Mouse (Mus musculus): ENCODE data around the gene Hyou1. TPM values are rescaled to one million over a fixed set of nuclear protein-coding genes. Genes with fewer than 3 reads are reported as not detected.

The Hyou1 gene
- polyA plus RNA-seq, 1 experiment from 2014 or later, result 14.5 TPM

Small RNA genes within 50 kb of the gene (microRNA-seq; reads per million reads assigned to microRNA genes)
- gene Gm44335, result 1.7 reads per million
- 1.7 reads per million for gene Mir7085

Other genes with a start within 250 kb of the Hyou1 start
- 4.5 and 5.6 TPM in 2 replicates for gene Mcam, start 245.0 kb upstream of the Hyou1 start, polyA plus RNA-seq (2015; fragmentation: Nextera tagmentation; extraction: Ambion mirVana)
- gene Cbl, start 145.4 kb upstream of the Hyou1 start, polyA plus RNA-seq (2015; fragmentation: Nextera tagmentation; extraction: Ambion mirVana), result 4.4 and 5.0 TPM in 2 replicates
- gene Ccdc153, start 138.8 kb upstream of the Hyou1 start, polyA plus RNA-seq (2015; fragmentation: Nextera tagmentation; extraction: Ambion mirVana), result not detected in 2 replicates
- gene Pdzd3, start 128.0 kb upstream of the Hyou1 start, polyA plus RNA-seq (2015; fragmentation: Nextera tagmentation; extraction: Ambion mirVana), result 0.04 and 0.14 TPM in 2 replicates
- 4.3 and 5.0 TPM in 2 replicates for gene Nlrx1, start 110.9 kb upstream of the Hyou1 start, polyA plus RNA-seq (2015; fragmentation: Nextera tagmentation; extraction: Ambion mirVana)
- 16.0 and 17.9 TPM in 2 replicates for gene Abcg4, start 90.9 kb upstream of the Hyou1 start, polyA plus RNA-seq (2015; fragmentation: Nextera tagmentation; extraction: Ambion mirVana)
- 10.1 and 12.6 TPM in 2 replicates for gene Hinfp, start 73.8 kb upstream of the Hyou1 start, polyA plus RNA-seq (2015; fragmentation: Nextera tagmentation; extraction: Ambion mirVana)
- gene C2cd2l, start 59.2 kb upstream of the Hyou1 start, polyA plus RNA-seq (2015; fragmentation: Nextera tagmentation; extraction: Ambion mirVana), result 7.8 and 9.1 TPM in 2 replicates
- gene Dpagt1, start 53.5 kb upstream of the Hyou1 start, polyA plus RNA-seq (2015; fragmentation: Nextera tagmentation; extraction: Ambion mirVana), result 17.5 and 20.1 TPM in 2 replicates
- gene H2afx, start 44.8 kb upstream of the Hyou1 start, polyA plus RNA-seq (2015; fragmentation: Nextera tagmentation; extraction: Ambion mirVana), result 191 and 216 TPM in 2 replicates
- 1,376 and 1,388 TPM in 2 replicates for gene Hmbs, start 35.3 kb upstream of the Hyou1 start, polyA plus RNA-seq (2015; fragmentation: Nextera tagmentation; extraction: Ambion mirVana)
- gene Vps11, start 17.8 kb upstream of the Hyou1 start, polyA plus RNA-seq (2015; fragmentation: Nextera tagmentation; extraction: Ambion mirVana), result 14.3 and 14.4 TPM in 2 replicates
- gene Slc37a4, start 17.4 kb downstream of the Hyou1 start, polyA plus RNA-seq (2015; fragmentation: Nextera tagmentation; extraction: Ambion mirVana), result 65.1 and 81.4 TPM in 2 replicates
- gene Rps25, start 27.6 kb downstream of the Hyou1 start, polyA plus RNA-seq (2015; fragmentation: Nextera tagmentation; extraction: Ambion mirVana), result 791 and 928 TPM in 2 replicates
- 42.8 and 46.3 TPM in 2 replicates for gene Trappc4, start 28.1 kb downstream of the Hyou1 start, polyA plus RNA-seq (2015; fragmentation: Nextera tagmentation; extraction: Ambion mirVana)
- 12.2 and 16.3 TPM in 2 replicates for gene Ccdc84, start 39.1 kb downstream of the Hyou1 start, polyA plus RNA-seq (2015; fragmentation: Nextera tagmentation; extraction: Ambion mirVana)
- not detected in 2 replicates for gene Foxr1, start 61.6 kb downstream of the Hyou1 start, polyA plus RNA-seq (2015; fragmentation: Nextera tagmentation; extraction: Ambion mirVana)
- gene Upk2, start 75.5 kb downstream of the Hyou1 start, polyA plus RNA-seq (2015; fragmentation: Nextera tagmentation; extraction: Ambion mirVana), result not detected in 2 replicates
- gene Bcl9l, start 103.3 kb downstream of the Hyou1 start, polyA plus RNA-seq (2015; fragmentation: Nextera tagmentation; extraction: Ambion mirVana), result 2.2 TPM in 2 replicates
- gene Cxcr5, start 182.4 kb downstream of the Hyou1 start, polyA plus RNA-seq (2015; fragmentation: Nextera tagmentation; extraction: Ambion mirVana), result 0.14 TPM in 1 of 2 replicates, not detected in the other
- gene Ddx6, start 225.4 kb downstream of the Hyou1 start, polyA plus RNA-seq (2015; fragmentation: Nextera tagmentation; extraction: Ambion mirVana), result 4.5 and 5.5 TPM in 2 replicates